Mouse (Mus musculus): ENCODE results near the gene Ctnnd2. TPM values are rescaled to one million over a fixed set of nuclear protein-coding genes. Genes with fewer than 3 reads are reported as not detected.

Gene Ctnnd2
- polyA plus RNA-seq (2015; fragmentation: Nextera tagmentation; extraction: Ambion mirVana): 3.7 and 4.8 TPM in 2 replicates

GRCm38 (mm10) chr15:30172391-30173281 is at the start of gene Ctnnd2:
Ctnnd2 (plus strand) TSS chr15:30172593.

Data from urinary bladder, postnatal 0 days (tissue).